Mouse (Mus musculus) liver, embryonic 14.5 days (tissue): ENCODE data around the gene Chn2.

Experiments
- CTCF ChIP-seq: IDR thresholded peaks from 2 replicates; pipeline ENCODE4 v1.5.1; 2016; ENCODE audit warnings: antibody characterized with exemption, low read depth, control low read depth
- EP300 ChIP-seq: IDR thresholded peaks from 2 replicates; pipeline ENCODE4 v1.6.1; 2016; ENCODE audit warnings: antibody characterized with exemption, low read depth

GRCm38 (mm10) chr6:54142848-54143651 is 103.7 kb downstream of the Chn2 start:
- no peak for TF ChIP-seq EP300
- TF ChIP-seq CTCF, result no peak
